Mouse (Mus musculus) stomach, embryonic 14.5 days (tissue): ENCODE data around the gene Zfp318. TPM values are rescaled to one million over a fixed set of nuclear protein-coding genes. Genes with fewer than 3 reads are reported as not detected.

Experiments used
- ATAC-seq: fragments of 200-750 bp; cut with Nextera tagmentation; 2 replicates; pipeline ENCODE4 v1.8.0; 2017; ENCODE audit warnings: low read depth, moderate TSS enrichment; ENCODE audit not compliant: insufficient number of reproducible peaks, insufficient read depth, low FRiP score
- H3K27ac ChIP-seq: fragments of 300-500 bp; sonication (generic); 2 replicates; pipeline ENCODE4 v1.5.1; 2014; ENCODE audit warnings: mild to moderate bottlenecking, low read length, moderate library complexity, mixed read lengths
- H3K27me3 ChIP-seq: fragments of 300-500 bp; sonication (generic); 2 replicates; pipeline ENCODE4 v1.6.1; 2014; ENCODE audit warnings: low read length, control low read depth, mixed read lengths; ENCODE audit not compliant: control insufficient read depth, insufficient read depth
- H3K36me3 ChIP-seq: fragments of 300-500 bp; sonication (generic); 2 replicates; pipeline ENCODE4 v1.6.1; 2014; ENCODE audit warnings: mild to moderate bottlenecking, control low read depth, low read length, moderate library complexity, mixed read lengths; ENCODE audit not compliant: control insufficient read depth, insufficient read depth
- H3K4me1 ChIP-seq: fragments of 300-500 bp; sonication (generic); 2 replicates; pipeline ENCODE4 v1.6.1; 2014; ENCODE audit warnings: low read length, control low read depth, mixed read lengths; ENCODE audit not compliant: control insufficient read depth, insufficient read depth
- H3K4me2 ChIP-seq: fragments of 300-500 bp; sonication (generic); replicated peaks from 2 replicates; pipeline ENCODE4 v1.6.1; 2014; ENCODE audit warnings: low read depth, low read length, control low read depth
- H3K4me3 ChIP-seq: fragments of 300-500 bp; sonication (generic); 2 replicates; pipeline ENCODE4 v1.5.1; 2014; ENCODE audit warnings: low read depth, low read length, control low read depth
- H3K9ac ChIP-seq: fragments of 300-500 bp; sonication (generic); replicated peaks from 2 replicates; pipeline ENCODE4 v1.6.1; 2014; ENCODE audit warnings: low read depth, mild to moderate bottlenecking, control low read depth, low read length, moderate library complexity, mixed read lengths
- H3K9me3 ChIP-seq: fragments of 300-500 bp; sonication (generic); 2 replicates; pipeline ENCODE4 v1.6.1; 2016; ENCODE audit warnings: low read depth, low read length, control low read depth; ENCODE audit not compliant: control insufficient read depth
- WGBS: fragments of 180-500 bp; shearing (Covaris S2); extraction: QIAGEN DNeasy Blood & Tissue Kit; methylation state at CpG from one replicate; pipeline ENCODE4 v1.1.7; 2014; 5-methylcytosine and 5-hydroxymethylcytosine counted together
- polyA plus RNA-seq: library from polyadenylated mRNA; unstranded; fragments of >200 nt; fragmentation: Nextera tagmentation; extraction: Ambion mirVana; gene quantifications from 2 replicates; pipeline ENCODE4 v1.2.1, GENCODE M21; 2014

Zfp318 gene
- polyA plus RNA-seq, 1 experiment from 2014 or later, result 16.5 TPM

DNA sequence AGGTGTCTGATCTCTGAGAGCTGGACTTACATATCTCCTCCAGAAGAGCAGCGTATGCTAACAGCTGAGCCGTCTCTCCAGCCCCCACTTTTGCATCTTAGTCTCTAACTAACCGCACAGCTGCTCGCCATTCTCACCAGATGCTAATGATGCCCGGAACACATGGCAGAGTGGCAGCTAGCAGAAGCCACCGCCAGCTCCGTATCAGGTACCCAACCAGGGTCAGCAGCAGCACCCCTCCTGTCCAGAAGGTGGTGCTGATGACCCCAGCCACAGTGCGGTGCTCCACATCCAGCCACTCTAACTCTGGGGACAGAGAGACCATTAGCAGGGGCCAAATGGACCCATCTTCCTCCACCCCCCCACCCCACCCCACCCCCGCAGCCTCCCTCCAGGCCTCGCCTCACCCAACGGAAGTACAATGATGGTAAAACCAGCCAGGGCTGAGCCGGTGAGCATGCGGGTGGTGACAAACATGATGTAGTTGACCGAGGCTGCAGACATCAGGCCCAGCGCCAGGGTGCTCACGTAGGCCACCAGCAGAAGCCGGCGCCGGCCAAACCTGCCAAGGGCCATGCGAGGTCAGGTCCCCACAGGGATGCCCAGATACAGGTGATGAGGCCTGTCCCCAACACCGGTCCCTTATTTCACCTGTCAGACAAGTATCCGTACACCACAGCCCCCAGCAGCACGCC, 53.3 kb downstream of the Zfp318 start:
- 22% methylated on average over 23 of the region's 23 CpGs for WGBS
- H3K27ac ChIP-seq, result no peak overlapping the region
- no peaks in the 10 kb centered on the region for H3K9me3 ChIP-seq
- ATAC-seq, result no peak
- H3K9ac ChIP-seq, result no peak overlapping the region
- no peak overlapping the region for H3K4me3 ChIP-seq
- H3K4me2 ChIP-seq, result no peak overlapping the region
- H3K4me1 ChIP-seq, result peaks cover 7% of the 10 kb centered on the region
- H3K27me3 ChIP-seq, result no peaks in the 10 kb centered on the region
- H3K36me3 ChIP-seq, result no peaks in the 10 kb centered on the region

DNA sequence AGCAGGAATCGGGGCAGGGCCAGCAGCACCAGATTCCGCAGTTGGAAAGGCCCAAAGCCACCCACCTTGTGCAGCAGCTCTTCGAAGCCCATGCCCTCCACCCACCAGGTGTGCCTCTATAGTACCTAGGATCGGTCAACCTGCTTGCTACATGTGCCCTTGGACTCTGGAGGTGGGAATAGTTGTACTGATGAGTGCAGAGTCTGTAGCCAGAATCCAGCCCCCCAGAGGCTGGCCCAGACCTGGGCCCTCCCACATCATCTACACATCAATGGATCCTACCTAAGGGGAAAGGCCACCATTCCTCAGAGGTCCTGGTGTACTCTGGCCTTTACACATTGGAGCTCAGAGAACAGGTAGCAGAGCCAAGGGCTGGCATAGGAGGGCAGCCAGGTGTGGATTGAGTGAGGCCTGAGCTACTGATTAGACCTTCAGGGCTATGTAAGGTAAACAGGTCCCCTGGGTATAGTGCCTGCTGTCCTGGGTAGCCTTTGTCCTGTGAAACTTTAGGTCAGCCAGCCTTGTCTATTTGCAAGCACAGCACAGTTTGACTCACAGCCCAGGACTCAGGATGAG, 54.9 kb downstream of the Zfp318 start, which contains the start of gene Slc22a7:
Slc22a7 (minus strand) TSS at position 160 of the 576 bp plus-strand sequence.
- WGBS, result 88% methylated on average over 4 of the region's 4 CpGs
- H3K36me3 ChIP-seq, result no peaks in the 10 kb centered on the region
- H3K9ac ChIP-seq, result no peak within 1 kb of the TSS
- H3K27ac ChIP-seq, result no peak within 1 kb of the TSS
- no peaks in the 10 kb centered on the region for H3K9me3 ChIP-seq
- no peaks in the 10 kb centered on the region for H3K27me3 ChIP-seq
- H3K4me1 ChIP-seq, result peaks cover 7% of the 10 kb centered on the region
- H3K4me2 ChIP-seq, result no peak within 1 kb of the TSS
- H3K4me3 ChIP-seq, result no peak within 1 kb of the TSS
- no peak for ATAC-seq

DNA sequence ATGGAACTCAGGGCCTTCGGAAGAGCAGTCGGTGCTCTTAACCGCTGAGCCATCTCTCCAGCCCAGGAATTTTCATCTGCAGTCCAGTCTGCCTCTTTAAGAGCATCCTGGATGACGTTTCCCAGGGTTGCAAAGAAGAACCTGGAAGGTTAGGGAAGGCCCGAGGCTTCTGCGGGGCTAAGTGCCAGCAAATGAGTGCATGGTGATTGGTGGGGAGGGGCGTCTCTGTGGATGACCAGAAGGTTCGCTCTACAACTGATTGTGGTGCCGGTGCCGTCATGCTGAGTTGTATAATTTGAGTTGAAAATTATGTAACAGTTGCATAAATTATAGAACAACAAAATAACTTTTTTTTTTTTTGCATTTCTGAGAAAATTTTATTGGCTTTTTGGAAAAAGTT, 55.6 kb downstream of the Zfp318 start:
- ATAC-seq, result no peak
- no peak overlapping the region for H3K4me3 ChIP-seq
- no peaks in the 10 kb centered on the region for H3K9me3 ChIP-seq
- no peak overlapping the region for H3K4me2 ChIP-seq
- no peaks in the 10 kb centered on the region for H3K36me3 ChIP-seq
- H3K27ac ChIP-seq, result no peak overlapping the region
- H3K9ac ChIP-seq, result no peak overlapping the region
- H3K27me3 ChIP-seq, result no peaks in the 10 kb centered on the region
- WGBS, result 93% methylated on average over 10 of the region's 10 CpGs
- peaks cover under 1% of the 10 kb centered on the region for H3K4me1 ChIP-seq

DNA sequence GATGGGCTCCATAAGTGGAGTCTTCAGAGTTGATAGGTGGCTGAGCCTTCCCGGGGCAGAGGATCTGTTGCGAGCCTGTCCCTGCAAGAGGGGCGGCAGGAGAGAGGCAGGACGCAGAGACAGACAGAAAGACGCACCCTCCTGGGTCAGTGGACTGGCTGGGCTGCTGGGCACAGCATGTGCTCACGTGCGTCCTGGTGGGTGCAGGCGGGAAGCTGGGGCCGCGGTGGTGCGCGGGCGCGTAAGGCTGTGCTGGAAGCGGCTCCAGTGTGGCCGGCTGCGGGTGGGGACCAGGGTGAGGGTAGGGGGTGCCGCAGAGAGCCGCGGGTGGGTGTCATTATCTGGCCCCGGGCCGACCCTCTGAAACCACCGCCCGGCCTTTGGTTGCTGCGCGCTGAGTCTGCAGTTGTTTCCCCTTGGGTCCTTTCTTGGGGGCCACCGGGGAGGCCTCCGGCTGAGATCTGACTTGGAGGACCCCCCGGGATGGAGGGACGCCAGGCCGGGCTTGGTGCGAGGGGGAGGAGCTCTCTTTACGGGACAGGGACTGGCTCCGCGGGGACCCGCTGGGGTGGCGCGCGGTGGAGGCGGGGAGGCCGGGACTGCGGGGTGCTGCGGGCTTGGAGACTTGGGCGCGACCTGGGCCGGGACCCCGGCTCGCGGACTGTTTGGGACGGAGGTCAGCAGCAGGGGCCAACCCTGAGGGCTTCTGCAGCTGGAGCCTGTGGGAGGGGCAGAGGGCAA, 61.5 kb downstream of the Zfp318 start:
- Histone ChIP-seq H3K9ac (peak overlapping the region; percentile 36; the same call in 1 of the 2 replicates), H3K9me3 (no peaks in the 10 kb centered on the region), H3K27me3 (0 out of 2 replicates have a peak, but pooled peaks cover 7% of the 10 kb centered on the region), H3K36me3 (no peaks in the 10 kb centered on the region), H3K4me3 (peak overlapping the region; percentile 35), H3K4me1 (peaks cover 11% of the 10 kb centered on the region; the same call in 1 of the 2 replicates), H3K27ac (no peak overlapping the region), H3K4me2 (peak overlapping the region; percentile 59)
- WGBS, result 4% methylated on average over 48 of the region's 50 CpGs
- peak; percentile 38; the same call in 1 of the 2 replicates for ATAC-seq

DNA sequence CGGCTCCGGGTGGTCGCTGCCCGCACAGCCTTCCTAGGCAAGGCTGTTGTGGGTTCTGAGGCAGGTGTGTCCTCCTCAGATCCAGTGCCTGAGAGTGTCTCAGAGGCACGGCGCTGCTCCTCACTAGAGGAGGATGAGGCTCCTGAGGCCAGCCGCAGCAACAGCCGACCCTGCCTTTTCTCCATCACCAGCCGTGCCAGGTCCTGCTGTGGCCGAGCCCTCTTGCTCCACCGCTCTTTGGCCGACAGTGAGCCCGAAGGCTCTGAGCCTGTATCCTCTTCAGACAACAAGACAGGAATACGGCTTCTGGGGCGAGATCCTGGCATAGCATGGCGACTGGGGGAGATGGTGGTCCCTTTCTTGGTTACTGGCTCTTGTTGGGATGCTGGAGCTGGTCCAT, 62.7 kb downstream of the Zfp318 start:
- no peaks in the 10 kb centered on the region for H3K36me3 ChIP-seq
- ATAC-seq, result no peak
- no peak overlapping the region for H3K9ac ChIP-seq
- no peak overlapping the region for H3K4me2 ChIP-seq
- H3K27me3 ChIP-seq, result 0 out of 2 replicates have a peak, but pooled peaks cover 7% of the 10 kb centered on the region
- 94% methylated on average over 16 of the region's 16 CpGs for WGBS
- no peak overlapping the region for H3K27ac ChIP-seq
- H3K4me3 ChIP-seq, result no peak overlapping the region
- H3K4me1 ChIP-seq, result peaks cover 11% of the 10 kb centered on the region; the same call in 1 of the 2 replicates
- no peaks in the 10 kb centered on the region for H3K9me3 ChIP-seq

DNA sequence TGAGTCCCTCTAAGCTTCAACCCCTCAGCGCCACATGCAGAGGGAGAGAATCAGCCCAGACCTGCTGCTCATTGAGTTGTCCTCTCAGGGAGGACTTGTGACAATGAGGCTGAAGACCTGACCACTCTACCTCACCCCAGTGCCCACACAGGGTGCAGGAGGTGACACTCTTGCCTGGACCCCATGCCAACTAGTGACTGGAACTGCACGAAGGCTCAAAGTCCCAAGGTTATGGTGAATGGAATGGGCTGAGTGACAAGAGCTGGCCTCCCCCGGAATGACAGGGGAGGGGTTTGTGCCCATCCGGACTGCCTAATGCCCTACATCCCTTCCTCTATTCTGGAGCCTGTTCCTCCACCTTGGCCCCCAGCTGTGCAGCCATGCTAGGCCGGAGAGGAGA, 69.2 kb downstream of the Zfp318 start:
- WGBS, result 47% methylated on average over 5 of the region's 5 CpGs
- Histone ChIP-seq H3K9me3 (no peaks in the 10 kb centered on the region), H3K27me3 (peaks cover 12% of the 10 kb centered on the region; the same call in 1 of the 2 replicates), H3K36me3 (no peaks in the 10 kb centered on the region), H3K9ac (no peak overlapping the region), H3K27ac (no peak overlapping the region), H3K4me2 (no peak overlapping the region), H3K4me3 (no peak overlapping the region), H3K4me1 (peaks cover 21% of the 10 kb centered on the region)
- no peak for ATAC-seq

DNA sequence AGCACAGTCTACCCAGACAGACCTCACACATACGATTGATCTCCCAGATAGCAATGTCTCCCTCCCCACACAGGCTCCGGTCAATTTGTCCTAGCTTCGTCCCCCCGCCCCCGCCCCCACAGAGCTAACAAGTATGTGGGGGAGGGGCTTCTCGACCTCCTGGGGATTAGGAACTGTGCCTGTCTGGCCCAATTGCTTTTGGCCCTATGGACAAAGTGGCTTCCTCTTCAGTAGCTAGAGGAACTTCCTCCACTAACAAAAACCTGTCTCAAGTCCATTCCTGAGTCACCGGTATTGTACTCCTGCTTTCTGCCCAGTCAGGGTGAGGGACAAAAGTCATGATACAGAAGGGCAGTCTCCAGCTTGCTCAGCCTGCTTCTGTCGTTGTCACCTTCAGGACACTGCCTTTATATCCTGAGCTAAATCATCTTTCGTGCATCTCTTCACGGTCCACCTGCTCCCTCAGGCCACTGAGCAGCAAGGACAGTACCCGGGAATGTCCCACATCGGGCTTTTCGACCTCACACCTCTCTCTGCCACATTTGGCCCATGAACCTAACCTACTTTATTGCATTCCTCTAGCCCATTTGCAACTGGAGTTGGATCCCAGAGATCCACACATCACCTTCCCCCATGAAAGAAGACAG, 69.9 kb downstream of the Zfp318 start:
- Histone ChIP-seq H3K9me3 (no peaks in the 10 kb centered on the region), H3K4me3 (no peak overlapping the region), H3K36me3 (no peaks in the 10 kb centered on the region), H3K4me1 (peaks cover 21% of the 10 kb centered on the region), H3K27ac (no peak overlapping the region), H3K4me2 (peak overlapping the region; percentile 71; the same call in 1 of the 2 replicates), H3K27me3 (peaks cover 16% of the 10 kb centered on the region; the same call in 1 of the 2 replicates), H3K9ac (no peak overlapping the region)
- ATAC-seq, result no peak
- WGBS, result 9% methylated on average over 13 of the region's 13 CpGs

DNA sequence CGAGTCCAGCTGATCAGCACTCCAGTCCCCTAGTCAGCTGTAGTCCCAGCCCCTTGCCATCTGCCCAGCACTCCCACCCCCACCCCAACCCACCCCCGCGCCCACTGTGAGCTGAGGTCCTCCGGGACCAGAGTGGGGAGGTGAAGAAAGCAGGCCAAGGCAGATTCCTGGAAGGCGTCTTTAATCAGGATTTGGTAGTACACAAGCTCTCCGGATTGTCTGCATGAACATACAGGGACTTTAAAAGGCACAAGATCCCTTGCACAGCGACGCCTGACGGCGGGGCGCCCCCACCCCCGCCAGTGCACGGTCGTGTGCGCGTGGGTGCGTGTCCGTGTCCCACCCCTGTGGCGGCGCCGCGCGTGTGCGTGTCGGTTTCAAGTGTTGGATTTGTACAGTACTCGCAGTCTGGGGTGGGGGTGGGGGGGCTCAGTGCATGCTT, 70.5 kb downstream of the Zfp318 start:
- H3K4me1 ChIP-seq, result peaks cover 21% of the 10 kb centered on the region
- peak overlapping the region; percentile 71 for H3K4me2 ChIP-seq
- WGBS, result 1% methylated on average over 26 of the region's 26 CpGs
- no peak overlapping the region for H3K9ac ChIP-seq
- no peaks in the 10 kb centered on the region for H3K9me3 ChIP-seq
- H3K36me3 ChIP-seq, result no peaks in the 10 kb centered on the region
- peaks cover 16% of the 10 kb centered on the region; the same call in 1 of the 2 replicates for H3K27me3 ChIP-seq
- peak overlapping the region; percentile 33 for H3K4me3 ChIP-seq
- no peak for ATAC-seq
- H3K27ac ChIP-seq, result no peak overlapping the region
